Mouse (Mus musculus): ENCODE measurements around the gene Rab1a.

DNA sequence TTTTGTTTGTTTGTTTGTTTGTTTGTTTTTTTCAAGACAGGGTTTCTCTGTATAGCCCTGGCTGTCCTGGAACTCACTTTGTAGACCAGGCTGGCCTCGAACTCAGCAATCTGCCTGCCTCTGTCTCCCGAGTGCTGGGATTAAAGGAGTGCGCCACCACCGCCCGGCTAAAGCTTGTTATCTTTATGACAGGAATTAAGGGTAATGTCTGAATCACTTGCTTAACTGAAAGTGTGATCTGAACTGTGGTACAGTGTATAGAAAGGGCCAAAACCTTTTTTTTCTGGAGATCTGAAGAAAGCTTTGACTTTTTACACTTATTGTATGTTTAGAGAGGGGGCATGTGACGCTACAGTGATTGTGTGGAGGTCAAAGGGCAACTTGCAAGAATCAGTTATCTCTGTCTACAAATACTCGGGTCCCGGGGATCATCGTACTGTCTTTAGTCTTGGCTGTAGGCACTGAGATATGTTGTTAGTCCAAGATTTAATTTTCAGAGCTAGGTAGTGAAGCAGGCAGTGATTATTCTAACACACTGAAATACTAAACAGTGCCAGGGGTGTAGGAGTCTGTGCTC is 3.7 kb downstream of the Rab1a start:
- TF ChIP-seq CTCF (IDR thresholded peaks at IDR 0.05; ENCODE audit: low read depth, low read length) (no peak), GATA1 (IDR thresholded peaks at IDR 0.05; ENCODE audit: borderline replicate concordance, low read length) (no peak), TAL1 (conservative IDR thresholded peaks at IDR 0.05; ENCODE audit: low read depth, low read length) (no peak), GATA2 (IDR thresholded peaks at IDR 0.05; ENCODE audit: borderline replicate concordance, low read depth, low read length) (no peak)
